Mouse (Mus musculus) ES-Bruce4 (cell line): ENCODE data around the gene Prkag2. TPM values are rescaled to one million over a fixed set of nuclear protein-coding genes. Genes with fewer than 3 reads are reported as not detected.

Experiments used
- H3K27ac ChIP-seq: 2 replicates; pipeline ENCODE4 v1.5.1; 2012; ENCODE audit warnings: low read length, inconsistent platforms; ENCODE audit not compliant: insufficient read depth
- H3K27me3 ChIP-seq: 2 replicates; pipeline ENCODE4 v1.6.1; 2012; ENCODE audit warnings: mild to moderate bottlenecking, low read length, inconsistent platforms; ENCODE audit not compliant: control insufficient read depth, poor library complexity, insufficient read depth, severe bottlenecking
- H3K36me3 ChIP-seq: 2 replicates; pipeline ENCODE4 v1.6.1; 2012; ENCODE audit warnings: inconsistent platforms, mild to moderate bottlenecking, low read length, moderate library complexity; ENCODE audit not compliant: control insufficient read depth, poor library complexity, insufficient read depth, severe bottlenecking
- H3K4me1 ChIP-seq: one replicate; pipeline ENCODE4 v1.8.1; 2011; ENCODE audit warnings: low read length; ENCODE audit not compliant: control insufficient read depth, insufficient read depth
- H3K4me3 ChIP-seq: 2 replicates; pipeline ENCODE4 v1.5.1; 2011; ENCODE audit warnings: low read depth, mild to moderate bottlenecking, low read length
- H3K9ac ChIP-seq: 2 replicates; pipeline ENCODE4 v1.6.1; 2012; ENCODE audit warnings: low read depth, mild to moderate bottlenecking, inconsistent platforms; ENCODE audit not compliant: poor library complexity, severe bottlenecking
- H3K9me3 ChIP-seq: replicated peaks from 2 replicates; pipeline ENCODE4 v1.6.1; 2012; ENCODE audit warnings: mild to moderate bottlenecking, low read length, inconsistent platforms; ENCODE audit not compliant: control insufficient read depth, poor library complexity, insufficient read depth, severe bottlenecking
- CTCF ChIP-seq: IDR thresholded peaks from one replicate; pipeline ENCODE4 v1.8.1; 2011; ENCODE audit warnings: low read depth, low read length
- EP300 ChIP-seq: IDR thresholded peaks from 2 replicates; pipeline ENCODE4 v1.6.1; 2011; ENCODE audit warnings: low read depth, low read length; ENCODE audit not compliant: insufficient read depth
- POLR2A ChIP-seq: IDR thresholded peaks from one replicate; pipeline ENCODE4 v1.8.1; 2011; ENCODE audit warnings: low read length; ENCODE audit not compliant: insufficient read depth
- polyA plus RNA-seq: library from polyadenylated mRNA; stranded (reverse); fragments of >200 nt; gene quantifications from 2 replicates; pipeline ENCODE4 v1.2.4, GENCODE M21; 2011; ENCODE audit warnings: low read depth; ENCODE audit not compliant: missing spikeins, insufficient read depth, insufficient read length

The Prkag2 gene
- polyA plus RNA-seq, 1 experiment: 22.0 TPM

- TF ChIP-seq EP300 (no peak), CTCF (no peak), POLR2A (no peak)
These were observed 168.8 kb downstream of the Prkag2 start for GRCm38 (mm10) chr5:24931578-24932185.

GRCm38 (mm10) chr5:24930831-24931577 is 169.4 kb downstream of the Prkag2 start:
- Histone ChIP-seq H3K4me1 (no peaks in the 10 kb centered on the region), H3K9ac (no peak overlapping the region), H3K27me3 (no peaks in the 10 kb centered on the region), H3K9me3 (no peaks in the 10 kb centered on the region), H3K4me3 (no peak overlapping the region), H3K36me3 (no peaks in the 10 kb centered on the region), H3K27ac (no peak overlapping the region)
- TF ChIP-seq EP300 (no peak), POLR2A (no peak), CTCF (no peak)

More at GRCm38 (mm10) chr5:24931578-24932185, 168.8 kb downstream of the Prkag2 start:
- Histone ChIP-seq H3K27ac (no peak overlapping the region), H3K27me3 (no peaks in the 10 kb centered on the region), H3K9me3 (no peaks in the 10 kb centered on the region), H3K4me3 (no peak overlapping the region), H3K36me3 (no peaks in the 10 kb centered on the region), H3K9ac (no peak overlapping the region), H3K4me1 (no peaks in the 10 kb centered on the region)

GRCm38 (mm10) chr5:24928816-24929215 is 171.6 kb downstream of the Prkag2 start:
- Histone ChIP-seq H3K27ac (no peak overlapping the region), H3K36me3 (no peaks in the 10 kb centered on the region), H3K9ac (no peak overlapping the region), H3K4me3 (no peak overlapping the region), H3K9me3 (no peaks in the 10 kb centered on the region), H3K4me1 (no peaks in the 10 kb centered on the region), H3K27me3 (no peaks in the 10 kb centered on the region)
- TF ChIP-seq EP300 (no peak), CTCF (no peak), POLR2A (no peak)

GRCm38 (mm10) chr5:24927706-24928105 is 172.7 kb downstream of the Prkag2 start:
- Histone ChIP-seq H3K27me3 (no peaks in the 10 kb centered on the region), H3K4me1 (no peaks in the 10 kb centered on the region), H3K9ac (no peak overlapping the region), H3K9me3 (no peaks in the 10 kb centered on the region), H3K27ac (no peak overlapping the region), H3K36me3 (no peaks in the 10 kb centered on the region), H3K4me3 (no peak overlapping the region)
- TF ChIP-seq EP300 (no peak), CTCF (no peak), POLR2A (no peak)

GRCm38 (mm10) chr5:24919155-24919554 is 181.3 kb downstream of the Prkag2 start:
- H3K27ac ChIP-seq: no peak overlapping the region
- no peaks in the 10 kb centered on the region for H3K4me1 ChIP-seq
- H3K4me3 ChIP-seq: no peak overlapping the region
- H3K36me3 ChIP-seq: no peaks in the 10 kb centered on the region
- H3K9me3 ChIP-seq: no peaks in the 10 kb centered on the region
- H3K27me3 ChIP-seq: no peaks in the 10 kb centered on the region
- no peak overlapping the region for H3K9ac ChIP-seq
- no peak for TF ChIP-seq CTCF
- TF ChIP-seq POLR2A: no peak
- no peak for TF ChIP-seq EP300

- Histone ChIP-seq H3K9ac (no peak overlapping the region), H3K4me3 (no peak overlapping the region), H3K4me1 (no peaks in the 10 kb centered on the region), H3K36me3 (no peaks in the 10 kb centered on the region), H3K27me3 (no peaks in the 10 kb centered on the region), H3K27ac (no peak overlapping the region), H3K9me3 (no peaks in the 10 kb centered on the region)
- no peak for TF ChIP-seq CTCF
- no peak for TF ChIP-seq EP300
- no peak for TF ChIP-seq POLR2A
These were observed 183.9 kb downstream of the Prkag2 start for GRCm38 (mm10) chr5:24916511-24916910.
